Mouse (Mus musculus) testis, adult 2 months (tissue): ENCODE data around the gene Etv3. TPM values are rescaled to one million over a fixed set of nuclear protein-coding genes. Genes with fewer than 3 reads are reported as not detected.

Experiments
- H3K27ac ChIP-seq: fragments of 200-500 bp; 2 replicates; pipeline ENCODE4 v1.5.1; 2012; ENCODE audit warnings: low read depth, low read length; ENCODE audit not compliant: control insufficient read depth, insufficient read depth
- H3K27me3 ChIP-seq: fragments of 200-500 bp; 2 replicates; pipeline ENCODE4 v1.6.1; 2012; ENCODE audit warnings: mild to moderate bottlenecking, low read length, moderate library complexity; ENCODE audit not compliant: control insufficient read depth, insufficient read depth
- H3K36me3 ChIP-seq: fragments of 200-500 bp; 2 replicates; pipeline ENCODE4 v1.6.1; 2012; ENCODE audit warnings: mild to moderate bottlenecking, low read length; ENCODE audit not compliant: control insufficient read depth, insufficient read depth
- H3K4me1 ChIP-seq: fragments of 200-500 bp; 2 replicates; pipeline ENCODE4 v1.6.1; 2012; ENCODE audit warnings: low read length; ENCODE audit not compliant: control insufficient read depth, insufficient read depth
- H3K4me3 ChIP-seq: fragments of 200-500 bp; 2 replicates; pipeline ENCODE4 v1.5.1; 2012; ENCODE audit warnings: low read depth, mild to moderate bottlenecking, low read length, moderate library complexity, mixed read lengths; ENCODE audit not compliant: control insufficient read depth
- CTCF ChIP-seq: fragments of 200-500 bp; IDR thresholded peaks from 2 replicates; pipeline ENCODE4 v1.5.1; 2012; ENCODE audit warnings: low read depth, mild to moderate bottlenecking, inconsistent platforms, low read length, moderate library complexity; ENCODE audit not compliant: control insufficient read depth, insufficient read depth, insufficient replicate concordance
- POLR2A ChIP-seq: fragments of 200-500 bp; IDR thresholded peaks from 2 replicates; pipeline ENCODE4 v1.6.1; 2012; ENCODE audit warnings: low read depth, mild to moderate bottlenecking, inconsistent platforms, low read length, moderate library complexity; ENCODE audit not compliant: control insufficient read depth
- polyA plus RNA-seq: library from polyadenylated mRNA; depleted of rRNA; stranded (reverse); fragments of >200 nt; gene quantifications from 2 replicates; pipeline ENCODE4 v1.2.3, GENCODE M21; 2012

Etv3 gene
- polyA plus RNA-seq, 1 experiment = 4.0 TPM

- no peaks in the 10 kb centered on the region for H3K36me3 ChIP-seq
- no peak overlapping the region for H3K4me3 ChIP-seq
- H3K27ac ChIP-seq = no peak overlapping the region
- TF ChIP-seq POLR2A = no peak
- TF ChIP-seq CTCF = no peak
- no peaks in the 10 kb centered on the region for H3K4me1 ChIP-seq
- no peaks in the 10 kb centered on the region for H3K27me3 ChIP-seq
Measured at GRCm38 (mm10) chr3:87560156-87560555, 34.9 kb downstream of the Etv3 start.

GRCm38 (mm10) chr3:87561434-87561833, 36.2 kb downstream of the Etv3 start:
- Histone ChIP-seq H3K27me3 (no peaks in the 10 kb centered on the region), H3K36me3 (no peaks in the 10 kb centered on the region), H3K4me3 (no peak overlapping the region), H3K27ac (no peak overlapping the region), H3K4me1 (no peaks in the 10 kb centered on the region; the same call in 1 of the 2 replicates)
- TF ChIP-seq POLR2A = no peak

- Histone ChIP-seq H3K36me3 (no peaks in the 10 kb centered on the region), H3K27ac (no peak overlapping the region), H3K27me3 (no peaks in the 10 kb centered on the region), H3K4me1 (no peaks in the 10 kb centered on the region; the same call in 1 of the 2 replicates), H3K4me3 (no peak overlapping the region)
- TF ChIP-seq CTCF = peak; percentile 85; the same call in 1 of the 2 replicates
- no peak for TF ChIP-seq POLR2A
Measured at GRCm38 (mm10) chr3:87562370-87562769, 37.2 kb downstream of the Etv3 start.

- Histone ChIP-seq H3K4me1 (no peaks in the 10 kb centered on the region; the same call in 1 of the 2 replicates), H3K27me3 (no peaks in the 10 kb centered on the region), H3K27ac (no peak overlapping the region), H3K4me3 (no peak overlapping the region), H3K36me3 (no peaks in the 10 kb centered on the region)
- no peak for TF ChIP-seq CTCF
Measured at GRCm38 (mm10) chr3:87563466-87563865, 38.3 kb downstream of the Etv3 start.

GRCm38 (mm10) chr3:87565623-87566022, 40.4 kb downstream of the Etv3 start:
- Histone ChIP-seq H3K36me3 (no peaks in the 10 kb centered on the region), H3K4me3 (no peak overlapping the region), H3K4me1 (no peaks in the 10 kb centered on the region; the same call in 1 of the 2 replicates), H3K27ac (no peak overlapping the region), H3K27me3 (no peaks in the 10 kb centered on the region)
- TF ChIP-seq CTCF (no peak), POLR2A (no peak)

- Histone ChIP-seq H3K4me3 (no peak overlapping the region), H3K36me3 (no peaks in the 10 kb centered on the region), H3K27ac (no peak overlapping the region), H3K4me1 (no peaks in the 10 kb centered on the region; the same call in 1 of the 2 replicates), H3K27me3 (no peaks in the 10 kb centered on the region)
- TF ChIP-seq CTCF (no peak), POLR2A (no peak)
Measured at GRCm38 (mm10) chr3:87566066-87566465, 40.9 kb downstream of the Etv3 start.

GRCm38 (mm10) chr3:87567497-87567896, 42.3 kb downstream of the Etv3 start:
- TF ChIP-seq CTCF (no peak), POLR2A (no peak)
- H3K27ac ChIP-seq = no peak overlapping the region
- no peaks in the 10 kb centered on the region for H3K36me3 ChIP-seq
- H3K27me3 ChIP-seq = no peaks in the 10 kb centered on the region
- H3K4me1 ChIP-seq = no peaks in the 10 kb centered on the region; the same call in 1 of the 2 replicates
- no peak overlapping the region for H3K4me3 ChIP-seq

GRCm38 (mm10) chr3:87568681-87569080, 43.5 kb downstream of the Etv3 start:
- Histone ChIP-seq H3K27me3 (no peaks in the 10 kb centered on the region), H3K27ac (no peak overlapping the region)
- no peak for TF ChIP-seq CTCF
- TF ChIP-seq POLR2A = no peak

More at GRCm38 (mm10) chr3:87568681-87569080, 43.5 kb downstream of the Etv3 start:
- no peaks in the 10 kb centered on the region; the same call in 1 of the 2 replicates for H3K4me1 ChIP-seq
- H3K36me3 ChIP-seq = no peaks in the 10 kb centered on the region
- no peak overlapping the region for H3K4me3 ChIP-seq
